In genomic region chr1:160259884-160260283, GRCm38 (mm10) we compare ENCODE assay signal across 9 mouse cellular contexts. TPM values are rescaled to one million over a fixed set of nuclear protein-coding genes. Genes with fewer than 3 reads are reported as not detected.
DNase-seq lines count a peak whose midpoint lies in the region; ATAC-seq lines count a peak whose summit lies in the region.
"Had no signal": no experiment of that assay in that cellular context is flagged by ENCODE, and none has a peak within 500 bp of the region (broad histone marks: within the 10 kb centered on the region; RNA-seq: fewer than 3 reads in every experiment).

No protein-coding gene starts in this region.

- intact Hi-C loops in heart, postnatal 10 days (cut with DNase I), result no loop called here

- no peak overlapping the region for H3K9ac ChIP-seq in forebrain, embryonic 11.5 days (ENCODE audit: low read length)
- H3K9ac ChIP-seq in hindbrain, embryonic 14.5 days, result no peak overlapping the region
- H3K9ac ChIP-seq: liver, embryonic 13.5 days had no signal

- DNase-seq in forebrain, embryonic 11.5 days (ENCODE audit: low spot score), result no peak
- DNase-seq in forebrain, embryonic 10.5 days (ENCODE audit: extremely low spot score, low spot score), result no peak
- DNase-seq in cerebellum, adult 8-10 months, result peak; percentile 39
- peak; percentile 75 for DNase-seq in hindbrain, embryonic 14.5 days (ENCODE audit: low spot score)
- peak; percentile 78 for DNase-seq in lung, postnatal 25 days (ENCODE audit: low spot score)
- no peak for DNase-seq in adrenal gland, postnatal 36 days
- DNase-seq in layer of hippocampus, postnatal 10 days (ENCODE audit: low spot score in 2 of 2), result no peak
- no peak for DNase-seq in heart, postnatal 10 days
- DNase-seq: liver, embryonic 13.5 days had no signal

- H3K9me3 ChIP-seq in forebrain, embryonic 11.5 days (ENCODE audit: control insufficient read depth, low read length), result no peaks in the 10 kb centered on the region
- no peaks in the 10 kb centered on the region for H3K9me3 ChIP-seq in forebrain, embryonic 10.5 days
- no peaks in the 10 kb centered on the region for H3K9me3 ChIP-seq in hindbrain, embryonic 14.5 days (ENCODE audit: control insufficient read depth, low read length)
- H3K9me3 ChIP-seq: liver, embryonic 13.5 days had no signal

- H3K27ac ChIP-seq in forebrain, embryonic 11.5 days (ENCODE audit: low read depth, low read length), result no peak overlapping the region
- no peak overlapping the region for H3K27ac ChIP-seq in forebrain, embryonic 10.5 days
- peak overlapping the region; percentile 78; the same call in 1 of the 2 replicates for H3K27ac ChIP-seq in hindbrain, embryonic 14.5 days
- H3K27ac ChIP-seq: liver, embryonic 13.5 days had no signal

- H3K4me3 ChIP-seq in forebrain, embryonic 11.5 days (ENCODE audit: low read depth, low read length), result no peak overlapping the region
- H3K4me3 ChIP-seq in forebrain, embryonic 10.5 days, result no peak overlapping the region
- H3K4me3 ChIP-seq in hindbrain, embryonic 14.5 days (replicated peaks; ENCODE audit: low read length), result no peak overlapping the region
- H3K4me3 ChIP-seq: liver, embryonic 13.5 days had no signal

- 62% methylated on average over 7 of the region's 7 CpGs for WGBS in forebrain, embryonic 11.5 days
- WGBS in forebrain, embryonic 10.5 days, result 75% methylated on average over 7 of the region's 7 CpGs
- 35% methylated on average over 7 of the region's 7 CpGs for WGBS in hindbrain, embryonic 14.5 days

- no peaks in the 10 kb centered on the region for H3K36me3 ChIP-seq in forebrain, embryonic 11.5 days (ENCODE audit: control insufficient read depth, insufficient read depth, low read length)
- no peaks in the 10 kb centered on the region for H3K36me3 ChIP-seq in forebrain, embryonic 10.5 days (replicated peaks)
- H3K36me3 ChIP-seq in hindbrain, embryonic 14.5 days (replicated peaks; ENCODE audit: control insufficient read depth, insufficient read depth), result peaks cover 8% of the 10 kb centered on the region; the same call in 1 of the 2 replicates

- 0 out of 2 replicates have a peak, but pooled peaks have one; percentile 27 for ATAC-seq in forebrain, embryonic 11.5 days (replicated peaks; ENCODE audit: low FRiP score)
- ATAC-seq in hindbrain, embryonic 14.5 days (ENCODE audit: low FRiP score), result peak; percentile 87

- peaks cover 2% of the 10 kb centered on the region; the same call in 1 of the 2 replicates for H3K4me1 ChIP-seq in forebrain, embryonic 11.5 days (replicated peaks; ENCODE audit: control insufficient read depth, insufficient read depth, low read length)
- H3K4me1 ChIP-seq in forebrain, embryonic 10.5 days, result peaks cover 11% of the 10 kb centered on the region
- peaks cover 6% of the 10 kb centered on the region; the same call in 1 of the 2 replicates for H3K4me1 ChIP-seq in hindbrain, embryonic 14.5 days (replicated peaks; ENCODE audit: control insufficient read depth, insufficient read depth, low read length)

- H3K27me3 ChIP-seq in forebrain, embryonic 11.5 days (ENCODE audit: control insufficient read depth, insufficient read depth, low read length), result no peaks in the 10 kb centered on the region
- no peaks in the 10 kb centered on the region for H3K27me3 ChIP-seq in forebrain, embryonic 10.5 days (ENCODE audit: poor library complexity, severe bottlenecking)
- no peaks in the 10 kb centered on the region for H3K27me3 ChIP-seq in hindbrain, embryonic 14.5 days (ENCODE audit: control insufficient read depth, insufficient read depth, low read length)
- H3K27me3 ChIP-seq: liver, embryonic 13.5 days had no signal

- no peak overlapping the region for H3K4me2 ChIP-seq in forebrain, embryonic 11.5 days (ENCODE audit: low read depth, low read length, severe bottlenecking)
- H3K4me2 ChIP-seq in hindbrain, embryonic 14.5 days (replicated peaks), result peak overlapping the region; percentile 2; the same call in 1 of the 2 replicates
- H3K4me2 ChIP-seq: liver, embryonic 13.5 days had no signal

RNA-seq across cellular contexts. Expression of gene Cacybp, which starts 47.2 kb away (rescaled TPM):
- 316 and 341 TPM in 2 replicates for polyA plus RNA-seq in forebrain, embryonic 11.5 days (2014; fragmentation: Nextera tagmentation; extraction: Ambion mirVana)
- polyA plus RNA-seq in forebrain, embryonic 10.5 days (2016; fragmentation: Nextera tagmentation; extraction: Ambion mirVana), result 361 and 381 TPM in 2 replicates
- polyA plus RNA-seq in hindbrain, embryonic 14.5 days (2014; fragmentation: Nextera tagmentation; extraction: Ambion mirVana), result 279 and 292 TPM in 2 replicates
- 100 to 1,000 TPM in 1 of 2 experiments, 10 to 100 TPM in 1; 89.7 to 126 TPM for total RNA-seq in adrenal gland, postnatal 36 days (2021)
- 100 to 1,000 TPM in 1 of 2 experiments, 10 to 100 TPM in 1; 93.2 to 104 TPM for total RNA-seq in layer of hippocampus, postnatal 10 days (2021)
- 10 to 100 TPM; 60.5 to 62.1 TPM for total RNA-seq in heart, postnatal 10 days (2021)

Comparison
In these comparisons a context has a peak if more than half of its experiments do, and no peak if none do; other contexts are left out.
1. DNase-seq: peak in cerebellum, adult 8-10 months (single experiment), hindbrain, embryonic 14.5 days (single experiment) and lung, postnatal 25 days (single experiment); none in forebrain, embryonic 11.5 days (single experiment), forebrain, embryonic 10.5 days (single experiment), adrenal gland, postnatal 36 days (0 of 2), layer of hippocampus, postnatal 10 days (0 of 2) and heart, postnatal 10 days (0 of 2).